Mouse (Mus musculus): ENCODE data around the gene Phlda3. TPM values are rescaled to one million over a fixed set of nuclear protein-coding genes. Genes with fewer than 3 reads are reported as not detected.
A peak's percentile ranks its signal among the peaks of the same experiment; 100 is the strongest.

Phlda3 gene
- polyA plus RNA-seq, 1 experiment from 2014 or later = 33.3 TPM

GRCm38 (mm10) chr1:135729367-135729713 is 36.6 kb upstream of the Phlda3 start:
- H3K27ac ChIP-seq (replicated peaks; ENCODE audit: low read depth, low read length) = 0 out of 2 replicates have a peak overlapping the region, but pooled peaks have one; percentile 42
- no peaks in the 10 kb centered on the region for H3K36me3 ChIP-seq (ENCODE audit: control insufficient read depth, insufficient read depth, low read length)
- H3K4me1 ChIP-seq (ENCODE audit: control insufficient read depth, insufficient read depth, low read length) = peaks cover 27% of the 10 kb centered on the region
- peak overlapping the region; percentile 81 for H3K4me2 ChIP-seq (ENCODE audit: low read depth, severe bottlenecking)
- 0% methylated on average over 11 of the region's 11 CpGs for WGBS
- H3K4me3 ChIP-seq (ENCODE audit: low read depth, low read length) = peak overlapping the region; percentile 58
- ATAC-seq (ENCODE audit: insufficient number of reproducible peaks, low FRiP score, low TSS enrichment, low read depth) (0 out of 2 replicates have a peak, but pooled peaks have one; percentile 29), DNase-seq (ENCODE audit: low spot score) (no peak)
- peak overlapping the region; percentile 76 for H3K9ac ChIP-seq (ENCODE audit: low read length)
- H3K27me3 ChIP-seq (ENCODE audit: control insufficient read depth, insufficient read depth, low read length) = no peaks in the 10 kb centered on the region
- no peaks in the 10 kb centered on the region for H3K9me3 ChIP-seq (ENCODE audit: control insufficient read depth, low read length)

GRCm38 (mm10) chr1:135729821-135730220 is 36.1 kb upstream of the Phlda3 start:
- peak overlapping the region; percentile 81 for H3K4me2 ChIP-seq (ENCODE audit: low read depth, severe bottlenecking)
- peaks cover 31% of the 10 kb centered on the region for H3K4me1 ChIP-seq (ENCODE audit: control insufficient read depth, insufficient read depth, low read length)
- no peak for ATAC-seq (ENCODE audit: insufficient number of reproducible peaks, low FRiP score, low TSS enrichment, low read depth)
- H3K9me3 ChIP-seq (ENCODE audit: control insufficient read depth, low read length) = no peaks in the 10 kb centered on the region
- H3K36me3 ChIP-seq (ENCODE audit: control insufficient read depth, insufficient read depth, low read length) = no peaks in the 10 kb centered on the region
- WGBS = 19% methylated on average over 4 of the region's 4 CpGs
- H3K9ac ChIP-seq (ENCODE audit: low read length) = peak overlapping the region; percentile 76; the same call in 1 of the 2 replicates
- H3K27ac ChIP-seq (replicated peaks; ENCODE audit: low read depth, low read length) = no peak overlapping the region
- no peaks in the 10 kb centered on the region for H3K27me3 ChIP-seq (ENCODE audit: control insufficient read depth, insufficient read depth, low read length)
- DNase-seq (ENCODE audit: low spot score) = no peak
- peak overlapping the region; percentile 58 for H3K4me3 ChIP-seq (ENCODE audit: low read depth, low read length)

- no peaks in the 10 kb centered on the region for H3K27me3 ChIP-seq (ENCODE audit: control insufficient read depth, insufficient read depth, low read length)
- H3K4me1 ChIP-seq (ENCODE audit: control insufficient read depth, insufficient read depth, low read length) = peaks cover 36% of the 10 kb centered on the region
- no peaks in the 10 kb centered on the region for H3K9me3 ChIP-seq (ENCODE audit: control insufficient read depth, low read length)
- ATAC-seq (ENCODE audit: insufficient number of reproducible peaks, low FRiP score, low TSS enrichment, low read depth) (no peak), DNase-seq (ENCODE audit: low spot score) (no peak)
- WGBS = 47% methylated on average over 3 of the region's 3 CpGs
- H3K9ac ChIP-seq (ENCODE audit: low read length) = peak overlapping the region; percentile 37; the same call in 1 of the 2 replicates
- no peaks in the 10 kb centered on the region for H3K36me3 ChIP-seq (ENCODE audit: control insufficient read depth, insufficient read depth, low read length)
- no peak overlapping the region for H3K27ac ChIP-seq (replicated peaks; ENCODE audit: low read depth, low read length)
- H3K4me3 ChIP-seq (ENCODE audit: low read depth, low read length) = no peak overlapping the region; the same call in 1 of the 2 replicates
- peak overlapping the region; percentile 81 for H3K4me2 ChIP-seq (ENCODE audit: low read depth, severe bottlenecking)
Measured at GRCm38 (mm10) chr1:135730296-135730695, 35.6 kb upstream of the Phlda3 start.

- Histone ChIP-seq H3K4me1 (ENCODE audit: control insufficient read depth, insufficient read depth, low read length) (peaks cover 39% of the 10 kb centered on the region), H3K4me3 (ENCODE audit: low read depth, low read length) (no peak overlapping the region), H3K36me3 (ENCODE audit: control insufficient read depth, insufficient read depth, low read length) (no peaks in the 10 kb centered on the region), H3K9ac (ENCODE audit: low read length) (no peak overlapping the region), H3K4me2 (ENCODE audit: low read depth, severe bottlenecking) (no peak overlapping the region), H3K27ac (replicated peaks; ENCODE audit: low read depth, low read length) (peak overlapping the region; percentile 48; the same call in 1 of the 2 replicates), H3K9me3 (ENCODE audit: control insufficient read depth, low read length) (no peaks in the 10 kb centered on the region), H3K27me3 (ENCODE audit: control insufficient read depth, insufficient read depth, low read length) (no peaks in the 10 kb centered on the region)
- DNase-seq (ENCODE audit: low spot score) = no peak
- no peak for ATAC-seq (ENCODE audit: insufficient number of reproducible peaks, low FRiP score, low TSS enrichment, low read depth)
- WGBS = 70% methylated on average over 7 of the region's 7 CpGs
Measured at GRCm38 (mm10) chr1:135731393-135731792, 34.5 kb upstream of the Phlda3 start.

GRCm38 (mm10) chr1:135731897-135732684 is 33.8 kb upstream of the Phlda3 start:
- WGBS = 35% methylated on average over 11 of the region's 11 CpGs
- peaks cover 39% of the 10 kb centered on the region for H3K4me1 ChIP-seq (ENCODE audit: control insufficient read depth, insufficient read depth, low read length)
- no peak overlapping the region for H3K4me3 ChIP-seq (ENCODE audit: low read depth, low read length)
- H3K9me3 ChIP-seq (ENCODE audit: control insufficient read depth, low read length) = no peaks in the 10 kb centered on the region
- ATAC-seq (ENCODE audit: insufficient number of reproducible peaks, low FRiP score, low TSS enrichment, low read depth) (peak; percentile 67), DNase-seq (ENCODE audit: low spot score) (peak; percentile 73)
- H3K36me3 ChIP-seq (ENCODE audit: control insufficient read depth, insufficient read depth, low read length) = no peaks in the 10 kb centered on the region
- no peak overlapping the region; the same call in 1 of the 2 replicates for H3K4me2 ChIP-seq (ENCODE audit: low read depth, severe bottlenecking)
- H3K27me3 ChIP-seq (ENCODE audit: control insufficient read depth, insufficient read depth, low read length) = no peaks in the 10 kb centered on the region
- H3K27ac ChIP-seq (replicated peaks; ENCODE audit: low read depth, low read length) = peak overlapping the region; percentile 48; the same call in 1 of the 2 replicates
- no peak overlapping the region for H3K9ac ChIP-seq (ENCODE audit: low read length)

GRCm38 (mm10) chr1:135734225-135734937 is 31.5 kb upstream of the Phlda3 start:
- ATAC-seq (ENCODE audit: insufficient number of reproducible peaks, low FRiP score, low TSS enrichment, low read depth) (no peak), DNase-seq (ENCODE audit: low spot score) (no peak)
- Histone ChIP-seq H3K4me2 (ENCODE audit: low read depth, severe bottlenecking) (no peak overlapping the region), H3K9me3 (ENCODE audit: control insufficient read depth, low read length) (no peaks in the 10 kb centered on the region), H3K4me3 (ENCODE audit: low read depth, low read length) (no peak overlapping the region), H3K4me1 (ENCODE audit: control insufficient read depth, insufficient read depth, low read length) (peaks cover 40% of the 10 kb centered on the region), H3K27me3 (ENCODE audit: control insufficient read depth, insufficient read depth, low read length) (no peaks in the 10 kb centered on the region), H3K36me3 (ENCODE audit: control insufficient read depth, insufficient read depth, low read length) (no peaks in the 10 kb centered on the region), H3K9ac (ENCODE audit: low read length) (no peak overlapping the region), H3K27ac (replicated peaks; ENCODE audit: low read depth, low read length) (peak overlapping the region; percentile 14; the same call in 1 of the 2 replicates)
- WGBS = 46% methylated on average over 7 of the region's 7 CpGs

GRCm38 (mm10) chr1:135735460-135735859 is 30.5 kb upstream of the Phlda3 start:
- Histone ChIP-seq H3K9ac (ENCODE audit: low read length) (no peak overlapping the region; the same call in 1 of the 2 replicates), H3K27ac (replicated peaks; ENCODE audit: low read depth, low read length) (no peak overlapping the region), H3K9me3 (ENCODE audit: control insufficient read depth, low read length) (no peaks in the 10 kb centered on the region), H3K27me3 (ENCODE audit: control insufficient read depth, insufficient read depth, low read length) (no peaks in the 10 kb centered on the region), H3K4me2 (ENCODE audit: low read depth, severe bottlenecking) (no peak overlapping the region), H3K4me1 (ENCODE audit: control insufficient read depth, insufficient read depth, low read length) (peaks cover 36% of the 10 kb centered on the region), H3K4me3 (ENCODE audit: low read depth, low read length) (no peak overlapping the region), H3K36me3 (ENCODE audit: control insufficient read depth, insufficient read depth, low read length) (no peaks in the 10 kb centered on the region)
- ATAC-seq (ENCODE audit: insufficient number of reproducible peaks, low FRiP score, low TSS enrichment, low read depth) (no peak), DNase-seq (ENCODE audit: low spot score) (no peak)
- WGBS = 28% methylated on average over 6 of the region's 6 CpGs

- no peaks in the 10 kb centered on the region for H3K27me3 ChIP-seq (ENCODE audit: control insufficient read depth, insufficient read depth, low read length)
- no peak overlapping the region for H3K4me2 ChIP-seq (ENCODE audit: low read depth, severe bottlenecking)
- H3K9ac ChIP-seq (ENCODE audit: low read length) = no peak overlapping the region
- H3K4me3 ChIP-seq (ENCODE audit: low read depth, low read length) = no peak overlapping the region
- WGBS = 96% methylated on average over 7 of the region's 7 CpGs
- ATAC-seq (ENCODE audit: insufficient number of reproducible peaks, low FRiP score, low TSS enrichment, low read depth) (no peak), DNase-seq (ENCODE audit: low spot score) (no peak)
- H3K9me3 ChIP-seq (ENCODE audit: control insufficient read depth, low read length) = no peaks in the 10 kb centered on the region
- H3K27ac ChIP-seq (replicated peaks; ENCODE audit: low read depth, low read length) = no peak overlapping the region
- peaks cover 8% of the 10 kb centered on the region; the same call in 1 of the 2 replicates for H3K36me3 ChIP-seq (ENCODE audit: control insufficient read depth, insufficient read depth, low read length)
- H3K4me1 ChIP-seq (ENCODE audit: control insufficient read depth, insufficient read depth, low read length) = peaks cover 8% of the 10 kb centered on the region
Measured at GRCm38 (mm10) chr1:135744987-135745386, 20.9 kb upstream of the Phlda3 start.

All from limb, embryonic 11.5 days (tissue).